Mouse (Mus musculus) stomach, postnatal 0 days (tissue): ENCODE measurements around the gene Dapk3. TPM values are rescaled to one million over a fixed set of nuclear protein-coding genes. Genes with fewer than 3 reads are reported as not detected.

Experiments used
- ATAC-seq: fragments of 200-750 bp; cut with Nextera tagmentation; 2 replicates; pipeline ENCODE4 v1.8.0; 2017; ENCODE audit not compliant: low FRiP score, low TSS enrichment
- DNase-seq: peaks from one replicate; pipeline ENCODE4 v3.0.0-alpha.2; 2016; ENCODE audit warnings: low spot score
- H3K27ac ChIP-seq: fragments of 300-500 bp; sonication (generic); replicated peaks from 2 replicates; pipeline ENCODE4 v1.5.1; 2014; ENCODE audit warnings: mild to moderate bottlenecking, control low read depth
- H3K27me3 ChIP-seq: fragments of 300-500 bp; sonication (generic); 2 replicates; pipeline ENCODE4 v1.6.1; 2014; ENCODE audit warnings: low read length; ENCODE audit not compliant: control insufficient read depth, insufficient read depth
- H3K36me3 ChIP-seq: fragments of 300-500 bp; sonication (generic); 2 replicates; pipeline ENCODE4 v1.6.1; 2014; ENCODE audit warnings: low read length, mixed read lengths; ENCODE audit not compliant: control insufficient read depth, insufficient read depth
- H3K4me1 ChIP-seq: fragments of 300-500 bp; sonication (generic); replicated peaks from 2 replicates; pipeline ENCODE4 v1.6.1; 2014; ENCODE audit warnings: antibody characterized with exemption; ENCODE audit not compliant: control insufficient read depth, insufficient read depth
- H3K4me2 ChIP-seq: fragments of 300-500 bp; sonication (generic); replicated peaks from 2 replicates; pipeline ENCODE4 v1.6.1; 2014; ENCODE audit warnings: low read depth, mild to moderate bottlenecking, control low read depth, moderate library complexity
- H3K4me3 ChIP-seq: fragments of 300-500 bp; sonication (generic); 2 replicates; pipeline ENCODE4 v1.5.1; 2014; ENCODE audit warnings: low read depth, low read length, control low read depth
- H3K9ac ChIP-seq: fragments of 300-500 bp; sonication (generic); 2 replicates; pipeline ENCODE4 v1.6.1; 2014; ENCODE audit warnings: mild to moderate bottlenecking, low read length, control low read depth, mixed read lengths
- H3K9me3 ChIP-seq: fragments of 300-500 bp; sonication (generic); 2 replicates; pipeline ENCODE4 v1.6.1; 2016; ENCODE audit warnings: low read length; ENCODE audit not compliant: control insufficient read depth
- CTCF ChIP-seq: IDR thresholded peaks from 2 replicates; pipeline ENCODE4 v1.5.1; 2016; ENCODE audit warnings: antibody characterized with exemption, low read depth, mild to moderate bottlenecking, moderate library complexity
- EP300 ChIP-seq: optimal IDR thresholded peaks from 2 replicates; pipeline ENCODE3; 2016; ENCODE audit warnings: antibody characterized with exemption
- WGBS: fragments of 180-500 bp; shearing (Covaris S2); extraction: QIAGEN DNeasy Blood & Tissue Kit; methylation state at CpG from one replicate; pipeline ENCODE4 v1.1.7; 2014; 5-methylcytosine and 5-hydroxymethylcytosine counted together
- polyA plus RNA-seq: library from polyadenylated mRNA; unstranded; fragments of >200 nt; fragmentation: Nextera tagmentation; extraction: Ambion mirVana; gene quantifications from 2 replicates; pipeline ENCODE4 v1.2.1, GENCODE M21; 2015

Dapk3 gene
- polyA plus RNA-seq, 1 experiment from 2014 or later: 44.6 TPM

- Histone ChIP-seq H3K9me3 (no peaks in the 10 kb centered on the region), H3K4me1 (peaks cover 2% of the 10 kb centered on the region; the same call in 1 of the 2 replicates), H3K27ac (peak overlapping the region; percentile 93), H3K4me2 (no peak overlapping the region), H3K27me3 (no peaks in the 10 kb centered on the region), H3K4me3 (no peak overlapping the region), H3K36me3 (no peaks in the 10 kb centered on the region), H3K9ac (no peak overlapping the region)
- 60% methylated on average over 11 of the region's 11 CpGs for WGBS
- no peak for DNase-seq
- no peak for ATAC-seq
- no peak for TF ChIP-seq CTCF
- TF ChIP-seq EP300: no peak
These were observed 13.8 kb downstream of the Dapk3 start for GRCm38 (mm10) chr10:81196470-81197065.

GRCm38 (mm10) chr10:81197305-81197704, 14.5 kb downstream of the Dapk3 start:
- Histone ChIP-seq H3K4me1 (0 out of 2 replicates have a peak, but pooled peaks cover 2% of the 10 kb centered on the region), H3K27me3 (no peaks in the 10 kb centered on the region), H3K36me3 (no peaks in the 10 kb centered on the region), H3K9me3 (no peaks in the 10 kb centered on the region), H3K4me3 (no peak overlapping the region), H3K27ac (no peak overlapping the region), H3K4me2 (no peak overlapping the region), H3K9ac (no peak overlapping the region)
- TF ChIP-seq EP300 (no peak), CTCF (no peak)
- DNase-seq (no peak), ATAC-seq (no peak)
- 48% methylated on average over 6 of the region's 6 CpGs for WGBS

GRCm38 (mm10) chr10:81198230-81198629, 15.4 kb downstream of the Dapk3 start:
- Histone ChIP-seq H3K27ac (no peak overlapping the region), H3K9me3 (no peaks in the 10 kb centered on the region), H3K9ac (no peak overlapping the region), H3K4me3 (no peak overlapping the region), H3K4me1 (no peaks in the 10 kb centered on the region), H3K27me3 (no peaks in the 10 kb centered on the region), H3K36me3 (no peaks in the 10 kb centered on the region), H3K4me2 (no peak overlapping the region)
- ATAC-seq (no peak), DNase-seq (peak; percentile 70)
- TF ChIP-seq EP300 (no peak), CTCF (peak; percentile 90)
- 3% methylated on average over 9 of the region's 9 CpGs for whole genome bisulfite sequencing

GRCm38 (mm10) chr10:81198990-81199389, 16.2 kb downstream of the Dapk3 start:
- ATAC-seq (no peak), DNase-seq (no peak)
- Histone ChIP-seq H3K36me3 (no peaks in the 10 kb centered on the region), H3K4me2 (no peak overlapping the region), H3K9ac (no peak overlapping the region), H3K4me3 (no peak overlapping the region), H3K27ac (no peak overlapping the region), H3K27me3 (no peaks in the 10 kb centered on the region), H3K9me3 (no peaks in the 10 kb centered on the region), H3K4me1 (no peaks in the 10 kb centered on the region)
- TF ChIP-seq EP300 (no peak), CTCF (0 out of 2 replicates have a peak, but pooled peaks have one; percentile 4)
- WGBS: 86% methylated on average over 6 of the region's 6 CpGs

GRCm38 (mm10) chr10:81200141-81200540, 17.3 kb downstream of the Dapk3 start:
- Histone ChIP-seq H3K27ac (no peak overlapping the region), H3K36me3 (no peaks in the 10 kb centered on the region), H3K4me3 (no peak overlapping the region), H3K9me3 (no peaks in the 10 kb centered on the region), H3K4me2 (no peak overlapping the region), H3K27me3 (no peaks in the 10 kb centered on the region), H3K4me1 (no peaks in the 10 kb centered on the region), H3K9ac (no peak overlapping the region)
- 81% methylated on average over 13 of the region's 13 CpGs for WGBS
- TF ChIP-seq CTCF (no peak), EP300 (no peak)
- DNase-seq: no peak
- ATAC-seq: no peak

DNA sequence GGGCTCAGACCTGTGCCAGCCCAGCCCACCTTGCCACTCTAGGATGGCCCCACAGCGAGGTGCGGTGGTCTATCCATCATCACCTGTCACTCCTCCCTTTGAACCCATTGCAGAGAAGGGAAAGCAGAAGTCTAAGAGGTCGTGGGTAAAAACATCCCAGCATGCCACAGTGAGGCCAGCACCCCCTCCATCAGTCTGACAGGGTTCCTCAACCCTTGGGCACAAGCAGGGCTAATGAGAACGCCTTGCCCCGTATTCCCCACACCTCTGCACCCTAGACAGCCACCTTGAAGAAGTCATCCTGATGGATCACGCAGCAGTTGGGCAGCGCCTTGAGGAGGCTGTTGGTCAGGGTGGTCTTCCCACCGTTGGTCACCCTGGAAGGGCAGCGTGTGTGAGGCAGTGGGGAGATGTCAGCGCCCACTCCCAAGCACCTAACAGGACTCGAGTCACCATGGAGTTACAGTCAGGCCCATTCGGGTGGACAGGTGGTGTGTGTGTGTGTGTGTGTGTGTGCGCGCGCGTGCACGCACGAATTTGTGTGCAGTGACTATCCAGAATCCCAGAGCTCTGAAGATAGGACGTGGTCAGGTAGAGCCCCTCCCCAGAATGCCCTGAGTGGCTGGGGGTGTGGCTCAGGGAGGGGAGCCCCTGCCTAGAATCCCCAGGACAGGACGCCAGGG, 17.9 kb downstream of the Dapk3 start:
- 69% methylated on average over 20 of the region's 20 CpGs for WGBS
- TF ChIP-seq CTCF (no peak), EP300 (no peak)
- no peak for DNase-seq

More for the DNA sequence above, 17.9 kb downstream of the Dapk3 start:
- Histone ChIP-seq H3K9ac (no peak overlapping the region), H3K4me1 (no peaks in the 10 kb centered on the region), H3K27ac (no peak overlapping the region), H3K27me3 (no peaks in the 10 kb centered on the region), H3K9me3 (no peaks in the 10 kb centered on the region), H3K36me3 (no peaks in the 10 kb centered on the region), H3K4me3 (no peak overlapping the region), H3K4me2 (no peak overlapping the region)
- no peak for ATAC-seq
